Mouse (Mus musculus): ENCODE data around the gene Lpar2. TPM values are rescaled to one million over a fixed set of nuclear protein-coding genes. Genes with fewer than 3 reads are reported as not detected.
A peak's percentile ranks its signal among the peaks of the same experiment; 100 is the strongest.

Lpar2 gene
- total RNA-seq, 1 experiment from 2014 or later, result 1.4 TPM

- no peak for ATAC-seq (replicated peaks; ENCODE audit: low read depth, poor library complexity, severe bottlenecking)
Observed at GRCm38 (mm10) chr8:69805086-69805485, 17.1 kb upstream of the Lpar2 start.

- no peak for ATAC-seq (replicated peaks; ENCODE audit: low read depth, poor library complexity, severe bottlenecking)
Observed at GRCm38 (mm10) chr8:69805491-69805890, 16.7 kb upstream of the Lpar2 start.

GRCm38 (mm10) chr8:69807236-69807635 is 15.0 kb upstream of the Lpar2 start:
- no peak for ATAC-seq (replicated peaks; ENCODE audit: low read depth, poor library complexity, severe bottlenecking)

- ATAC-seq (replicated peaks; ENCODE audit: low read depth, poor library complexity, severe bottlenecking), result peak; percentile 89
Observed at GRCm38 (mm10) chr8:69808094-69808863, 13.9 kb upstream of the Lpar2 start, which contains the start of gene Gmip. Gene Gmip, plus strand, starts transcription at chr8:69808679.

GRCm38 (mm10) chr8:69808864-69809403 is 13.3 kb upstream of the Lpar2 start:
- peak; percentile 59 for ATAC-seq (replicated peaks; ENCODE audit: low read depth, poor library complexity, severe bottlenecking)

GRCm38 (mm10) chr8:69809820-69810219 is 12.4 kb upstream of the Lpar2 start:
- no peak for ATAC-seq (replicated peaks; ENCODE audit: low read depth, poor library complexity, severe bottlenecking)

GRCm38 (mm10) chr8:69814881-69815280 is 7.3 kb upstream of the Lpar2 start:
- no peak for ATAC-seq (replicated peaks; ENCODE audit: low read depth, poor library complexity, severe bottlenecking)

- no peak for ATAC-seq (replicated peaks; ENCODE audit: low read depth, poor library complexity, severe bottlenecking)
Observed at GRCm38 (mm10) chr8:69815396-69815795, 6.8 kb upstream of the Lpar2 start.

GRCm38 (mm10) chr8:69820466-69820865 is 1.8 kb upstream of the Lpar2 start:
- no peak for ATAC-seq (replicated peaks; ENCODE audit: low read depth, poor library complexity, severe bottlenecking)

- ATAC-seq (replicated peaks; ENCODE audit: low read depth, poor library complexity, severe bottlenecking), result peak; percentile 26
Observed at GRCm38 (mm10) chr8:69821971-69822385, 251 bp upstream of the Lpar2 start.

- no peak for ATAC-seq (replicated peaks; ENCODE audit: low read depth, poor library complexity, severe bottlenecking)
Observed at GRCm38 (mm10) chr8:69826371-69826770, 4.1 kb downstream of the Lpar2 start.

- ATAC-seq (replicated peaks; ENCODE audit: low read depth, poor library complexity, severe bottlenecking), result peak; percentile 92
Observed at GRCm38 (mm10) chr8:69832298-69832853, 10.1 kb downstream of the Lpar2 start, which contains the start of gene Pbx4. Gene Pbx4, plus strand, starts transcription at chr8:69832491.

- ATAC-seq (replicated peaks; ENCODE audit: low read depth, poor library complexity, severe bottlenecking), result no peak
Observed at GRCm38 (mm10) chr8:69837057-69837682, 14.9 kb downstream of the Lpar2 start.

- no peak for ATAC-seq (replicated peaks; ENCODE audit: low read depth, poor library complexity, severe bottlenecking)
Observed at GRCm38 (mm10) chr8:69847167-69848065, 25.2 kb downstream of the Lpar2 start.

- ATAC-seq (replicated peaks; ENCODE audit: low read depth, poor library complexity, severe bottlenecking), result no peak
Observed at GRCm38 (mm10) chr8:69848951-69849350, 26.7 kb downstream of the Lpar2 start.

- 0 out of 2 replicates have a peak, but pooled peaks have one; percentile 60 for ATAC-seq (replicated peaks; ENCODE audit: low read depth, poor library complexity, severe bottlenecking)
Observed at GRCm38 (mm10) chr8:69849899-69850298, 27.7 kb downstream of the Lpar2 start.

- ATAC-seq (replicated peaks; ENCODE audit: low read depth, poor library complexity, severe bottlenecking), result no peak
Observed at GRCm38 (mm10) chr8:69850926-69851506, 28.8 kb downstream of the Lpar2 start.

- ATAC-seq (replicated peaks; ENCODE audit: low read depth, poor library complexity, severe bottlenecking), result no peak
Observed at GRCm38 (mm10) chr8:69853869-69854268, 31.6 kb downstream of the Lpar2 start.

GRCm38 (mm10) chr8:69860807-69861206 is 38.6 kb downstream of the Lpar2 start:
- ATAC-seq (replicated peaks; ENCODE audit: low read depth, poor library complexity, severe bottlenecking), result peak; percentile 57

All from common myeloid progenitor, adult 5-6 weeks (primary cell).